Mouse (Mus musculus): Measurements from ENCODE around the gene Pten. TPM values are rescaled to one million over a fixed set of nuclear protein-coding genes. Genes with fewer than 3 reads are reported as not detected.

The Pten gene
- total and polyA plus RNA-seq, 3 experiments = 24.1 to 41.5 (median 36.8) TPM

DNA sequence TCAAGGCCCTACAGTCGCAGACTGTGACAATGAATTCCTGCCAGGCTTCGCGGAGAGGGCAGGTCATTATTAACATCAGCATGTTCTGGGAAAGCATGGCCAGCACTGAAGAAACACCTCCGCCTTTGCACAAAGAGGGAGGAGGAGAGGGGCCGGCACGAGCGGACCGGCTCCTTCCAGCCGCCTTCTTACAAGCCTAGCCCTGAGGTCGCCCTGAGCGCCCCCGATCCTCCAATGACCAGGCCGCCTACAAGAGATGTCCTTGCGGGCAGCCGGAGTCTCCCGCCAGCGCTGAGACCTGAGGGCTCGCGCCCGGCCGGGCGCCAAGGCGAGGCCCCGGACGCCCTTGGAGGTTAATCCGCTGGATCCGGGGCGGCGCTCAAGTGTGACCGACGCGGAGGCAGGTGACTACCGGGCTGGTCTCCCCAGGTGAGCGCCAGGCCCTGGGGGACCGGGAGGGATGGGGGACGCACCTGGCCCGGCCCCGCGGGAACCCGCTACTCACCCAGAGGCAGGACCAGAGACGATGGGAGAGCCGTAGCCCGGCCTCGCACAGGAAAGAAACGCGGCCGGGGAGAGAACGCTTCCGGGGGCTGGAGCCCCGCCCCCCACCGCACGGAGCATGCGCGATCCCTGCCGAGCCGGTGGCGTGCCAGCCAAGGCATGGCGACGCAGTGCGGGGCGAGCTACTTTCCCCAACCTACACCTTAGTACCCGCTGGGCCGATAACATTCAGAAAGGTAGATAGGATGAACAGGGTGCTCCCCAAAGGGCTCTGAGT, 45.3 kb upstream of the Pten start (continued):
- TF ChIP-seq USF1 (IDR thresholded peaks at IDR 0.05; ENCODE audit: low read depth, low read length) (no peak), NELFE (IDR thresholded peaks at IDR 0.05; ENCODE audit: low read depth, low read length) (peak; percentile 79), MAX (IDR thresholded peaks at IDR 0.05; ENCODE audit: low read length) (peak; percentile 5; the same call in 1 of the 2 replicates), TBP (conservative IDR thresholded peaks at IDR 0.05; ENCODE audit: low read depth, low read length) (peak; percentile 63; the same call in 1 of the 2 replicates), KAT2A (IDR thresholded peaks at IDR 0.05; ENCODE audit: insufficient replicate concordance, low read length) (no peak), MAFK (IDR thresholded peaks at IDR 0.05; ENCODE audit: insufficient replicate concordance, low read length) (no peak)

DNA sequence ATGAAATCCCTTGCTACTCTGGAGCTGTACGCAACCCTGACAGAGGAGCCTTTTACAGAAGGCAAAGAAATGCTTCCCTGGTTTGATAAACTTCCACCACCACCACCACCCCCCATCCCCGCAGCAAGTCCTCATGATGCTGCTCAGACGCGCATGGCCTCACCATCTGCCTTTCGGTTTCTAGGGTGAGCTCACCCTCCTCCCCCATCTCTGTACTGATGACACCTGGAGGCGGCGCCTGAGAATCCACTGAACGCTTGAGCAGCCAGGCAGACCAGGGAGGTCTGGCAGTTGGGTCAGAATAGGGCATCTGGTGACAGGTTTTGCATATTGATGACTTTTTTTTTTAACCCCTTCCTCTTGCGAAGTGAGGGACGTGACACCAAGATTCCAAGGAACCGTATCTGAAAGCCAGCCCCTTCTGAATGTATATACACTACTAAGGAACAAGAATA, 44.7 kb upstream of the Pten start:
- Histone ChIP-seq H3K9me3 (replicated peaks; ENCODE audit: low read length) (no peaks in the 10 kb centered on the region), H3K9ac (ENCODE audit: insufficient read depth, low read depth) (peak overlapping the region; percentile 96), H3K4me1 (ENCODE audit: control insufficient read depth in 1 of 2, insufficient read depth in 2 of 2) (peaks cover 10 to 44% of the 10 kb centered on the region in 2 experiments), H3K36me3 (replicated peaks in 1 of 2; ENCODE audit: control insufficient read depth in 1 of 2, insufficient read depth in 1 of 2, low read length in 1 of 2) (peaks cover 4 to 10% of the 10 kb centered on the region in 2 experiments), H3K4me2 (ENCODE audit: insufficient read depth, low read depth, poor library complexity, severe bottlenecking) (peak overlapping the region; percentile 81), H3K79me2 (replicated peaks; ENCODE audit: control insufficient read depth, extremely low read depth, insufficient read depth, poor library complexity, severe bottlenecking) (peaks cover 38% of the 10 kb centered on the region), H3K27ac (ENCODE audit: insufficient read depth, low read depth) (peak overlapping the region; percentile 98), H3K4me3 (replicated peaks in 1 of 3; ENCODE audit: low read depth in 2 of 3, low read length in 2 of 3, poor library complexity in 1 of 3) (peak overlapping the region; percentile 60 to 68 (median 68)), H3K27me3 (replicated peaks) (no peaks in the 10 kb centered on the region)
- in situ Hi-C loops (cut with MboI; ENCODE audit: low pct_ligation_motif_present, low pct_unique_long_range_greater_than_20kb, low sequenced_read_pairs) (loop anchor here (5.0 to 10.0 kb wide), 2 partner anchors 515 to 652 kb away; no protein-coding TSS in a partner anchor), dilution Hi-C loops (cut with MboI; ENCODE audit: extremely low pct_ligation_motif_present, extremely low pct_unique_long_range_greater_than_20kb, low sequenced_read_pairs) (no loop called here)
- DNase-seq (ENCODE audit: extremely low read depth) = peak; percentile 99
- TF ChIP-seq IRF4 (IDR thresholded peaks at IDR 0.05; ENCODE audit: low read depth, low read length) = peak; percentile 95
- TF ChIP-seq ZKSCAN1 (IDR thresholded peaks at IDR 0.05; ENCODE audit: borderline replicate concordance, low read depth, low read length) = no peak
- TF ChIP-seq GABPA (IDR thresholded peaks at IDR 0.05; ENCODE audit: insufficient replicate concordance, low read depth, low read length) = no peak
- peak; percentile 99 for TF ChIP-seq TCF12 (IDR thresholded peaks at IDR 0.05; ENCODE audit: low read depth, low read length)
- TF ChIP-seq ZMIZ1 (IDR thresholded peaks at IDR 0.05; ENCODE audit: low read depth, low read length) = peak; percentile 50
- peak; percentile 50; the same call in 1 of the 2 replicates for TF ChIP-seq POLR2A (IDR thresholded peaks at IDR 0.05; ENCODE audit: low read depth, low read length)
- TF ChIP-seq CHD1 (IDR thresholded peaks at IDR 0.05; ENCODE audit: low read depth, low read length) = peak; percentile 76
- no peak for TF ChIP-seq ZC3H11A (IDR thresholded peaks at IDR 0.05; ENCODE audit: low read depth, low read length)
- peak; percentile 72; the same call in 1 of the 2 replicates for TF ChIP-seq MAZ (IDR thresholded peaks at IDR 0.05; ENCODE audit: low read depth, low read length)
- TF ChIP-seq USF2 (conservative IDR thresholded peaks at IDR 0.05; ENCODE audit: low read depth, low read length) = no peak
- peak; percentile 83 for TF ChIP-seq JUN (IDR thresholded peaks at IDR 0.05; ENCODE audit: insufficient read depth, low read depth, low read length)
- peak; percentile 31; the same call in 1 of the 2 replicates for TF ChIP-seq UBTF (IDR thresholded peaks at IDR 0.05; ENCODE audit: low read depth, low read length)
- no peak for TF ChIP-seq RAD21 (IDR thresholded peaks at IDR 0.05; ENCODE audit: low read depth, low read length)
- TF ChIP-seq MYC (IDR thresholded peaks at IDR 0.05; ENCODE audit: low read depth, low read length) = peak; percentile 96
- TF ChIP-seq MEF2A (IDR thresholded peaks at IDR 0.05; ENCODE audit: borderline replicate concordance, low read depth, low read length) = peak; percentile 96
- TF ChIP-seq JUND (conservative IDR thresholded peaks at IDR 0.05; ENCODE audit: low read depth, low read length) = peak; percentile 71
- peak; percentile 71 for TF ChIP-seq MAX (IDR thresholded peaks at IDR 0.05; ENCODE audit: low read length)
- peak; percentile 92 for TF ChIP-seq RCOR1 (conservative IDR thresholded peaks at IDR 0.05; ENCODE audit: low read depth, low read length)
- peak; percentile 98 for TF ChIP-seq EP300 (IDR thresholded peaks at IDR 0.05; ENCODE audit: low read length)
- TF ChIP-seq CHD2 (IDR thresholded peaks at IDR 0.05; ENCODE audit: low read length) = peak; percentile 95
- TF ChIP-seq HCFC1 (IDR thresholded peaks at IDR 0.05; ENCODE audit: low read depth, low read length) = no peak
- no peak for TF ChIP-seq KAT2A (IDR thresholded peaks at IDR 0.05; ENCODE audit: insufficient replicate concordance, low read length)
- TF ChIP-seq ELF1 (IDR thresholded peaks at IDR 0.05; ENCODE audit: low read depth, low read length) = 0 out of 2 replicates have a peak, but pooled peaks have one; percentile 27
- peak; percentile 93 for TF ChIP-seq MAFK (IDR thresholded peaks at IDR 0.05; ENCODE audit: insufficient replicate concordance, low read length)
- peak; percentile 98 for TF ChIP-seq ETS1 (conservative IDR thresholded peaks at IDR 0.05; ENCODE audit: low read depth, low read length)
- TF ChIP-seq NRF1 (IDR thresholded peaks at IDR 0.05; ENCODE audit: low read depth, low read length) = no peak
- 0 out of 2 replicates have a peak, but pooled peaks have one; percentile 7 for TF ChIP-seq SMC3 (IDR thresholded peaks at IDR 0.05; ENCODE audit: low read depth, low read length)
- TF ChIP-seq CTCF (conservative IDR thresholded peaks at IDR 0.05 in 1 of 2, IDR thresholded peaks at IDR 0.05 in 1 of 2; ENCODE audit: low read depth in 2 of 2, low read length in 2 of 2) = no peak; a peak in 1 of 4 replicates
- TF ChIP-seq BHLHE40 (IDR thresholded peaks at IDR 0.05; ENCODE audit: low read depth, low read length) = peak; percentile 96
- TF ChIP-seq PAX5 (IDR thresholded peaks at IDR 0.05; ENCODE audit: low read length) = no peak
- TF ChIP-seq TBP (conservative IDR thresholded peaks at IDR 0.05; ENCODE audit: low read depth, low read length) = peak; percentile 73
- no peak for TF ChIP-seq NELFE (IDR thresholded peaks at IDR 0.05; ENCODE audit: low read depth, low read length)
- peak; percentile 97 for TF ChIP-seq SIN3A (IDR thresholded peaks at IDR 0.05; ENCODE audit: low read length)
